Mouse (Mus musculus): ENCODE results near the gene Chrne. TPM values are rescaled to one million over a fixed set of nuclear protein-coding genes. Genes with fewer than 3 reads are reported as not detected.

The Chrne gene
- polyA plus RNA-seq, 1 experiment from 2014 or later, result not detected

DNA sequence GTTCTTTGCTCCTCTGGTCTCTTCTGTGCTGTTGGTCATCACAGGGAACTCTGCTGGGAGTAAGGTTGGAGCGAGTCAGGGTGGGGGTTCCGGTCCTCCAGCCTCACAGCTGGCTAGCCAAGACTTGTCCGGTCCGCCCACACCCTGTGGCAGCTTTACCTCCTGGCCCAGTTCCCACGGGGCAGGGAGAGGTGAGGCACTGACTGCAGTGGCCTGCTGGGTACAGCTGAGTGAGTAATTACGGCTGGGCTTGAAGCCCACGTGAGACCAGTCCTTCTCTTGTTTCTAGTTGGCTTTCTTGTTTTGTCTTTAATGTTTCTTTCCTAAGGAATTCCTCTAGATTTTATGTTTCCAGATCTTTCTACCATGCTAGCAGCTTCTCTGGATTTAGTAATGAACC is 33.6 kb downstream of the Chrne start:
- Histone ChIP-seq H3K4me2 (replicated peaks) (no peak overlapping the region), H3K27me3 (ENCODE audit: control insufficient read depth, insufficient read depth, low read length) (no peaks in the 10 kb centered on the region), H3K4me3 (replicated peaks; ENCODE audit: low read length) (no peak overlapping the region), H3K36me3 (replicated peaks; ENCODE audit: control insufficient read depth, insufficient read depth) (no peaks in the 10 kb centered on the region), H3K9ac (no peak overlapping the region), H3K27ac (peak overlapping the region; percentile 9; the same call in 1 of the 2 replicates), H3K4me1 (replicated peaks; ENCODE audit: control insufficient read depth, insufficient read depth, low read length) (peaks cover 15% of the 10 kb centered on the region; the same call in 1 of the 2 replicates), H3K9me3 (ENCODE audit: control insufficient read depth, low read length) (no peaks in the 10 kb centered on the region)
- WGBS, result 52% methylated on average over 7 of the region's 7 CpGs
- DNase-seq (ENCODE audit: low spot score) (no peak), ATAC-seq (ENCODE audit: low FRiP score) (peak; percentile 57; the same call in 1 of the 2 replicates)

DNA sequence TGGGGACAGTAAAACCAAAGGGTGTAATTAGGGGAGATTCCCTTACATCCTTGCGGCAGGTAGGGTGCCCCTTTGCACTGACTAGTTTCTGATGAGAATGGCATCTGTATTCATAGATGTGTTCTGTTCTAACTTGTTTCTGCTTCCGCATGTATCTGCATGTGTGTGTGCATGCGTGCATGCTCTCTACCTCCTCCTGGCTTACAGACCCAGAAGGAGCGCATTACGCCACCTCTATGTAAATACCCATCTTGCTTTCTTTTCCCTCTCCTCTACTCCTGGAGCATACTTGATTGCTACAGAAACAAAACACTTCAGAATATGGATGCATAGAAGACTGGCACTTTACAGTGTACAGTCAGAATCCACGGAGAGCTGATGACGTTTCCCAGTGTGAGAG is 35.2 kb downstream of the Chrne start:
- Histone ChIP-seq H3K4me2 (replicated peaks) (no peak overlapping the region), H3K9me3 (ENCODE audit: control insufficient read depth, low read length) (no peaks in the 10 kb centered on the region), H3K36me3 (replicated peaks; ENCODE audit: control insufficient read depth, insufficient read depth) (no peaks in the 10 kb centered on the region), H3K4me3 (replicated peaks; ENCODE audit: low read length) (no peak overlapping the region), H3K27me3 (ENCODE audit: control insufficient read depth, insufficient read depth, low read length) (no peaks in the 10 kb centered on the region), H3K27ac (no peak overlapping the region), H3K9ac (no peak overlapping the region), H3K4me1 (replicated peaks; ENCODE audit: control insufficient read depth, insufficient read depth, low read length) (peaks cover 15% of the 10 kb centered on the region; the same call in 1 of the 2 replicates)
- ATAC-seq (ENCODE audit: low FRiP score), result no peak
- 93% methylated on average over 7 of the region's 7 CpGs for WGBS
- no peak for DNase-seq (ENCODE audit: low spot score)

DNA sequence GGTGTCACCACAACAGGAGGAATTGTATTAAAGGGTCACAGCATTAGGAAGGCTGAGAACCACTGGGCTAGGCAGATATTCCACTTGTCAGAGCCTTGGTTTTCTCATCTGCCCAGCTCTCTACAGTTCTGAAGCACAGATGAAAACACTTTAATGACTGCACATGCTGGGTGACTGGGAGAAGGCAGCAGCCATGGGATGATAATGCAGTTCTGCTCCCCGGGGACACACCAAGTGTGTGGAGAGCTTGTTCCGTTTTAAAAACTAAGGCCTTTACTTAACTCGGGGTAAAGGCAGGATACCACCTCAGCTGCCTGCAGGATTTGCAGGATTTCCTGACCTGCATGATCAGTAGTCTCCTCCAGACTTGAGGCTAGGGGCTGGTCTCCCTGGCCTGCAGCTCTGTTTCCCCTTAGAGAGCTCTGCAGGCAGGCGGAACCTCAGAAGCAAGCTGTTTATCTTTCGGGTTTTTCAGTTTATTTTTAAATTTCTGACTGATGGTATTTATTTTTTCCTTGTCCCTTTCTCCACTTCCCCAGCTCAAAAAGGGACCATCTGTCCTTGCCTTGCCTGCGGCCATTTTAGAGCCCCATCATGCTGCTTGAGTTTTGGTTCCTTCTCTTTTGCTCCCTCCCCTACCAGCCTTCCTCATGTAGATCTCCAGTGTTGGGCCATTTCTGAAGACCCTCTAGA is 35.8 kb downstream of the Chrne start:
- Histone ChIP-seq H3K4me1 (replicated peaks; ENCODE audit: control insufficient read depth, insufficient read depth, low read length) (peaks cover 19% of the 10 kb centered on the region), H3K4me3 (replicated peaks; ENCODE audit: low read length) (no peak overlapping the region), H3K36me3 (replicated peaks; ENCODE audit: control insufficient read depth, insufficient read depth) (no peaks in the 10 kb centered on the region), H3K27me3 (ENCODE audit: control insufficient read depth, insufficient read depth, low read length) (no peaks in the 10 kb centered on the region), H3K4me2 (replicated peaks) (no peak overlapping the region), H3K9me3 (ENCODE audit: control insufficient read depth, low read length) (no peaks in the 10 kb centered on the region), H3K27ac (0 out of 2 replicates have a peak overlapping the region, but pooled peaks have one; percentile 53), H3K9ac (no peak overlapping the region)
- WGBS, result 72% methylated on average over 6 of the region's 6 CpGs
- ATAC-seq (ENCODE audit: low FRiP score) (no peak), DNase-seq (ENCODE audit: low spot score) (no peak)

DNA sequence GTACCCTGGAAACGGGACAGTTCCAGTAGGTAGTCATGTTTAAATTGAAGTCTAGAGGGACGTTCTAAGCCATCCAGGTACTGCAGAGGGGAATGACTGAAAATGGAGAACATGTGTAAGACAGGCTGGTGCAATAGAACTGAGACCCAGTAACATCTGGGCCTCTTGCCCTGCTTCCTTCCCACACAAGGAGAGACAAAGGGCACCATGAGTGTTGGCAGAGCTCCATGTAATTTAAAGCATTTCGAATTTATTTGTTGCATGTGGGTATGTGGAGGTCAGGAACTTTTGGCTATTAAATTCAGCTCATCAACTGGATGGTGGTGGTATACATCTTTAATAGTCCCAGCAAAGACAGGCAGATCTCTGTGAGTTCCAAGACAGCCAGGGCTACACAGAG is 36.8 kb downstream of the Chrne start:
- no peaks in the 10 kb centered on the region for H3K36me3 ChIP-seq (replicated peaks; ENCODE audit: control insufficient read depth, insufficient read depth)
- no peak overlapping the region for H3K9ac ChIP-seq
- H3K9me3 ChIP-seq (ENCODE audit: control insufficient read depth, low read length), result no peaks in the 10 kb centered on the region
- H3K4me1 ChIP-seq (replicated peaks; ENCODE audit: control insufficient read depth, insufficient read depth, low read length), result peaks cover 25% of the 10 kb centered on the region
- H3K4me3 ChIP-seq (replicated peaks; ENCODE audit: low read length), result no peak overlapping the region
- ATAC-seq (ENCODE audit: low FRiP score) (no peak), DNase-seq (ENCODE audit: low spot score) (no peak)
- WGBS, result 76% methylated on average over 3 of the region's 3 CpGs
- H3K27ac ChIP-seq, result no peak overlapping the region
- H3K27me3 ChIP-seq (ENCODE audit: control insufficient read depth, insufficient read depth, low read length), result no peaks in the 10 kb centered on the region
- H3K4me2 ChIP-seq (replicated peaks), result no peak overlapping the region

DNA sequence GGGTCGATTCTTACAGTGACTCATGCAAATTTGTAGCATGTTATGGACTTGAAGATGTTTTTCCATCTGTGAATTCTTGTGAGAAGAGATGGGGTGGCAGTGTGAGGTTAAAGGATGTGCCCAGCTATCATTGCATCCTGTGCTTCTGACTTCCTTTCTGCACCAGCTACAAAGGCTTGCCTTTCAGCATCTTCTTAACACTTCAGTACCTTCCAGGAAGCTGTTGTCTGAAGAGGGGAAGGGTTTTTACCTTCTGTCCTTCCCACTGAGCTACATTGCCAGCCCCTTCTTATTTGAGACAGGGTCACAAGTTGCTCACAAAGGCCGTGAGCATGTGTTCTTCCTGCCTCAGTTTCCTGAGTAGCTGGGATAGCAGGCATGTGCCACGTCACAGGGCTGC is 38.1 kb downstream of the Chrne start:
- H3K27ac ChIP-seq, result no peak overlapping the region
- 84% methylated on average over 3 of the region's 3 CpGs for WGBS
- H3K4me1 ChIP-seq (replicated peaks; ENCODE audit: control insufficient read depth, insufficient read depth, low read length), result peaks cover 31% of the 10 kb centered on the region

DNA sequence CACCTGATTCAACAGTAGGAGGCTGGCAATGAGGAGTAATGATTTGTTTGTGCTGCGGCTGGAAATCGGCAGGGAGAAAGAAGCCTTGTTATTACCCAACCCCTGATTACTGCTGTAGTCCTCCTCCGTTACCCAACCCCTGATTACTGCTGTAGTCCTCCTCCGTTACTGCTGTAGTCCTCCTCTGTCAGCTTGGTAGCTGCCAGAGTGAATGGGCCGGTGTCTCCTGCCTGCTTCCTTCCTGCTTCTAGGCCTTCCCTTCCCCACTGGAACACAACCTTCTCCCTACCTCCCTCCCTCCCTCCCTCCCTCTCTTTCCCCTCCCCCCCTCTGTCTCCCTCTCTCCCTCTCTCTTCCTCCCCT is 38.7 kb downstream of the Chrne start:
- H3K36me3 ChIP-seq (replicated peaks; ENCODE audit: control insufficient read depth, insufficient read depth), result no peaks in the 10 kb centered on the region
- no peak overlapping the region for H3K27ac ChIP-seq
- H3K9me3 ChIP-seq (ENCODE audit: control insufficient read depth, low read length), result no peaks in the 10 kb centered on the region
- H3K9ac ChIP-seq, result no peak overlapping the region
- H3K4me2 ChIP-seq (replicated peaks), result no peak overlapping the region
- 78% methylated on average over 5 of the region's 5 CpGs for WGBS
- no peak overlapping the region for H3K4me3 ChIP-seq (replicated peaks; ENCODE audit: low read length)
- H3K4me1 ChIP-seq (replicated peaks; ENCODE audit: control insufficient read depth, insufficient read depth, low read length), result peaks cover 30% of the 10 kb centered on the region
- DNase-seq (ENCODE audit: low spot score), result no peak
- no peaks in the 10 kb centered on the region for H3K27me3 ChIP-seq (ENCODE audit: control insufficient read depth, insufficient read depth, low read length)
- ATAC-seq (ENCODE audit: low FRiP score), result no peak

More for the DNA sequence above, 38.1 kb downstream of the Chrne start:
- H3K36me3 ChIP-seq (replicated peaks; ENCODE audit: control insufficient read depth, insufficient read depth), result no peaks in the 10 kb centered on the region
- no peak overlapping the region for H3K9ac ChIP-seq
- no peaks in the 10 kb centered on the region for H3K9me3 ChIP-seq (ENCODE audit: control insufficient read depth, low read length)
- no peak overlapping the region for H3K4me2 ChIP-seq (replicated peaks)
- no peak for DNase-seq (ENCODE audit: low spot score)
- H3K4me3 ChIP-seq (replicated peaks; ENCODE audit: low read length), result no peak overlapping the region
- H3K27me3 ChIP-seq (ENCODE audit: control insufficient read depth, insufficient read depth, low read length), result no peaks in the 10 kb centered on the region
- no peak for ATAC-seq (ENCODE audit: low FRiP score)

DNA sequence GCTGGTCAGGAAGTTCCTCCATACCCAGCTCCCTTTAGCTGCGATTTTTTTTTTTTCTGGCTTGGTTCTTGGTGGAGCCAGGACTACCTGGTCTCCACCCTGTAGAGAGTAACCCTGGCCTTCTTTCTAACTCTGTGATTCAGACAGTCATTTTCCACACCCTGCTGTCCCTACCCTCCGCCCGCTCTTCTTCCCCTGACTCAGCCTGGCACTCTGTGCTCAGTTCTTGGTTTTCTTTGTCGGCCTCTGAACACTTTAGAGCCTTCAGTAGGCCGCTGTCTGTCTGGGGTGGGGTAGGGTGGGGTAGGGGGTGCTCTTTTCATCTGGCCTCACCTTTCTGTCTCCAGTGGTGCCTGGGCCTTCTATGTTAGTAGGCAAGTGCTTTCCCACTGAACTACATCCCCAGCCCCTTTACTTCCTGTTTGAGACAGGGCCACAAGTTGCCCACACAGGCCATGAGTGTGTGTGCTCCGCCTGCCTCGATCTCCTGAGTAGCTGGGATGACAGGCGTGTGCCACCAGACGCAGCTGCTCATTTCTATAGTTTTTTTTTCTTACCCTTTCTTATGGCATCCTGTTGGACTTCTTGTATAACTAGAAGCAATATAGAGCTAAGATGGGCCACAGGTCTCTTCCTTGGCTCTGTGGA is 39.2 kb downstream of the Chrne start:
- Histone ChIP-seq H3K9ac (no peak overlapping the region), H3K9me3 (ENCODE audit: control insufficient read depth, low read length) (no peaks in the 10 kb centered on the region), H3K27ac (no peak overlapping the region), H3K27me3 (ENCODE audit: control insufficient read depth, insufficient read depth, low read length) (no peaks in the 10 kb centered on the region), H3K4me1 (replicated peaks; ENCODE audit: control insufficient read depth, insufficient read depth, low read length) (peaks cover 25% of the 10 kb centered on the region), H3K4me3 (replicated peaks; ENCODE audit: low read length) (no peak overlapping the region), H3K36me3 (replicated peaks; ENCODE audit: control insufficient read depth, insufficient read depth) (no peaks in the 10 kb centered on the region), H3K4me2 (replicated peaks) (no peak overlapping the region)
- 86% methylated on average over 9 of the region's 9 CpGs for WGBS
- DNase-seq (ENCODE audit: low spot score) (no peak), ATAC-seq (ENCODE audit: low FRiP score) (no peak)

DNA sequence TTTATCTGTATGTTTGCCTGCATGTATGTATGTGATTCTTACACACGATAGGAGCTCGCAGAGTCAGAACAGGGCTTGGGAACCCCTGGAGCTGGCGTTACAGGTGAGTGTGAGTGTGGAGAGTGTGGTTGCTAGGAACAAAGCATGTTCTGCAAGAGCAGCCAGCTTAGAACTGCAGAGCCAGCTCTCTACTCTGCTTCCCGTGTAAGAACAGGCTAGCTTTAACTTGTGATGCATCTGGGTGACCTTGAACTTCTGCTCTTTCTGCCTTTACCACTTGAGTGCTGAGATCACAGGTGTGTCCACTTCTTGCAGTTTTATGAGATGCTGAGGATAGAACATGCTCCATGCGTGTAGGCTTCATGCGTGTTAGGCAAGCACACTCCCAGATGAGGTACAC is 40.1 kb downstream of the Chrne start:
- Histone ChIP-seq H3K9ac (no peak overlapping the region), H3K9me3 (ENCODE audit: control insufficient read depth, low read length) (no peaks in the 10 kb centered on the region), H3K4me3 (replicated peaks; ENCODE audit: low read length) (no peak overlapping the region), H3K4me2 (replicated peaks) (no peak overlapping the region), H3K27me3 (ENCODE audit: control insufficient read depth, insufficient read depth, low read length) (no peaks in the 10 kb centered on the region), H3K36me3 (replicated peaks; ENCODE audit: control insufficient read depth, insufficient read depth) (no peaks in the 10 kb centered on the region), H3K27ac (no peak overlapping the region), H3K4me1 (replicated peaks; ENCODE audit: control insufficient read depth, insufficient read depth, low read length) (peaks cover 22% of the 10 kb centered on the region)
- no peak for DNase-seq (ENCODE audit: low spot score)
- ATAC-seq (ENCODE audit: low FRiP score), result no peak
- 93% methylated on average over 6 of the region's 6 CpGs for WGBS

DNA sequence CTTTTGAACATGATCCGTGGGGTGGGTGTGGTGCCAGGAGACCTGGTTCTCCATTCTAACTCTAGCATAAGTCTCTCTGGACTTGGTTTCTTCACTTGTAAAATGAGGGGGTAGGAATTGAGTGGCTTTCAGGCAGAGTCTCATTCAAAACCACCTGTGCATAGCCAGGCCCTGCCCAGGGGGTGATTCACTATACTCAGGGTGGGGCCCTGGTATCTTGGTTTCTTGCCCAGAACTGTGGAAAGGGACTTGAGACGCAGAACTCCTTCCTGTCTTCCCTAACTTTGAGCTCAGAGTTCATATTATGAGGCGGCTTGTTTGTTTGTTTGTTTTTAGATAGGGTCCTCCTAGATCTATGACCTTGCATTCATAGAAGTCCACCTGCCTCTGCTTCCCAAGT is 41.8 kb downstream of the Chrne start:
- Histone ChIP-seq H3K27ac (no peak overlapping the region), H3K4me3 (replicated peaks; ENCODE audit: low read length) (no peak overlapping the region), H3K4me2 (replicated peaks) (no peak overlapping the region), H3K36me3 (replicated peaks; ENCODE audit: control insufficient read depth, insufficient read depth) (no peaks in the 10 kb centered on the region), H3K4me1 (replicated peaks; ENCODE audit: control insufficient read depth, insufficient read depth, low read length) (peaks cover 20% of the 10 kb centered on the region), H3K9me3 (ENCODE audit: control insufficient read depth, low read length) (no peaks in the 10 kb centered on the region), H3K27me3 (ENCODE audit: control insufficient read depth, insufficient read depth, low read length) (no peaks in the 10 kb centered on the region), H3K9ac (no peak overlapping the region)
- DNase-seq (ENCODE audit: low spot score) (no peak), ATAC-seq (ENCODE audit: low FRiP score) (no peak)
- 87% methylated on average over 3 of the region's 3 CpGs for WGBS
